Mouse (Mus musculus) R1 (cell line): ENCODE results near the gene Ppp3r1.
"Not testable (repeated sequence)": the region's sequence is repeated elsewhere in the genome, so short reads cannot be mapped to it uniquely, and the experiment has no call there.

Experiments
- DNase-seq: peaks from one replicate; pipeline ENCODE4 v3.0.0-alpha.2; 2018; ENCODE audit warnings: low read depth, low spot score

Gene Ppp3r1

DNA sequence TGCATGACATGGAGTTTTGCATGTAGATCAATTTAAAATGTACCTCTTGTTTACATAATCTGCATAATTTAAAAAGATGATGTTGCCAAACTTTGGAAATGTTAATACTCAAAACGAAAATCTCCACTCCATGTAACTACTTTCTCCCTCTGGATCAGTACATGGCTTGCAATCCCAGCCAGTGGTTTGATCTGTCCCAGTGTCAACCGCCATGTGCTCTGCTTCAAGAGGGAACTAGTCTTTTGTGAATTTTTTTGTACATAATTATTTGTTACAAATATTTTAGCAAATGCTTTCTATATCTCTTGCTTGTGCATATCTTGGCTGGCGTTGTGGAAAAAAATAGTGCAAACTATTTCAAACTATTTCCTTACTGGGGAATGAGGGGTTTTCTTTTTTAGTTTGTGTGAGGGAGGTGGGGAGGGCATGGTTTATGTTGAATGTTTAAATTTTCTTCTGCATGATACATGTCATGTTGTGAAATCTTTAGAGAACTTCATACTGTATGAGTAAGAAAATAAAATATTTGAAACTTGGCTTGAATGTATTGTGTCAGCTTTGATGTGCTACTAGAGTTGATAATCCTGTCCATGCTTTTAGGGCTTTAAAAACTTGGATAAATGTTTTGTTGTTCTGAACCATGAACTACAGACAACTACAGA, 40.9 kb downstream of the Ppp3r1 start:
- DNase-seq = no peak

DNA sequence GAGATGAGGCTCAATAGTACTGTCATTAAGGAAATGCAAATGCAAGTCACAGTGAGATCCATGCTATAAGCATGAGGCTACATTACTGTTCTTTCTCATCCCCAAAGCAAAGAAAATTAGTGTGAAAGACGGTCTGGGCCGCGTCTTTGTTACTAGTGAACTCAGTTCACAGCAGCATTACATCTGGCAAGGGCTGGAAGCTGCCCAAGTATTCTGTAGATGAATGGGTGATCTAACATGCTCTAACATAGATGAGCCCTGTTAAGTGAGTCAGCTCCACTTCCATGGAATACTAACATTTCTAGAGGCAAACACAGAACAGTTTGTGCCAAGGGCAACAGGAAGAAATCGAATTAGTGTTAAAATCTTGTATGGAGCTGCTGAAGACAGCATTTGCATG, 41.9 kb downstream of the Ppp3r1 start:
- DNase-seq = no peak

DNA sequence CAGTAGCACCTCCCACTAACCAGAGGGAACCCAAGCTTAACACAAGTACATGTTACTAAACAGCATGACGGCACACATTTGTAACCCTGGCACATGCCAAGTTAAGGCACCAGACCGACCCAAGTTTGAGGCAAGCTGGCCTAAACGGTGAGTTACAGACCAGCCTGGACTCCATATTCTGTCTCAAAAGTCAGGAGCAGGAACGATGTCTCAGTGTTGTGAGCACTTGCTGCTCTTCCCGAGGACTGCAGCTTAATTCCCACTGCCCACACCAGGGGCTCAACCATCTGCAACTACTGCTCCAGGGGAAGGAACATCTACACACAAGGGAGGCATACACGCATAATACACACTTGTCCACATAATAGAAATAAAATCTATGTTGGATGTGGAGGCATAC, 43.4 kb downstream of the Ppp3r1 start:
- no peak for DNase-seq

DNA sequence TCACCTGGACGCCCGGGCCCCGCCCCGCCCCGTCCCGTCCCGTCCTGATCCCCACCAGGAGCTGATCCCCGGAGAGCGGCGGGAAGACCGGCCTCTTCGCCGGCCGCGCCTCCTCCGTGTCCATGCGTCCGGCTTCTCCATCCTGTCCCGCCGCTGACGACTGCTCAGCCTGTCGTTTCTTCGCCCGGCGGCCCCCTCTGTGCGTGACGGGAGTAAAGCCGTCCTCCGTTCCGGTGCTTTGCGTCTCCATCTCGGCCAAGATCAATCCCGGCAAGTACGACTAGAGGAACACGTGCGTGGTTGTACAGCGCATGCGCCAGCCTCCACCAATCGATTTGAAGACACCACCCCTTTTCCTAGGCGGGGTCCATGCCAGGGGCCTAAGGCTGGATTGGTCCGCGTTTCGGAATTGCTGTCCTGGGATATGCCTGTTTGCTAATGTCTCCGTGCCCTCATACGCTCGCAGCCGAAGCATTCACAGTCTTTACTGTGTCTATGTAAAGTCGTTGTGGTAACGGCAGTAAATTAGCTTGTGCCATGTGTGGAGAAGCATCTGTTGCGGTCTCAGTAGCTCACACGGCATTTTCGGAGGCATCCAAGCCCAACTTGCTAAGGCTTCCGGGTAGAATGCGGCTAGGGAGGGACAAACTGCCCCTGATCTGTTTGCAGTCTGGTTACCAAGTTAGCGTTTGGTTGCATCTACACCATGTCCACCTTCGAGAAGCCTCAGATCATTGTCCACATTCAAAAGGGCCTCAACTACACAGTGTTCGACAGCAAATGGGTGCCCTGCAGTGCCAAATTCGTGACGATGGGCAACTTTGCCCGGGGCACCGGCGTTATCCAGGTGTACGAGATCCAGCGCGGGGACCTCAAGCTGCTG, 52.4 kb downstream of the Ppp3r1 start, which contains the start of gene Pno1:
Pno1 (minus strand) TSS at position 311 of the 883 bp plus-strand sequence.
- DNase-seq = peak; percentile 98

DNA sequence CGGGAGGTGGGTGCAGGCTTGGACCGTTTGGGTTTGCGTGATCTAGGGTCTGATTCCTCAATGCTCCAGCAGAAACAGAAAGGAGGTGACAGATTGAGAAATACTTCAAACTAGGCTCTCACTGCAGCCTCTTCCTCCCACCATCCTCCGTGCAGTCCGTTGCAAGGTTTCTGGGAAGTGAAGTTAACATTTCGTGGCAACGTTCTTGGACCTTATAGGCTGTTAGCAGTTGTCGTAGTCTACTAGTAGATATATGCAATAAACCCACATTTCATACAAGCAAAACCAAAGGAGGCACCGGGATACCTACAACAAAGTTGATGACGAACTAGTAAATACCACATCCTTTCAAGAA, 53.1 kb downstream of the Ppp3r1 start:
- no peak for DNase-seq

DNA sequence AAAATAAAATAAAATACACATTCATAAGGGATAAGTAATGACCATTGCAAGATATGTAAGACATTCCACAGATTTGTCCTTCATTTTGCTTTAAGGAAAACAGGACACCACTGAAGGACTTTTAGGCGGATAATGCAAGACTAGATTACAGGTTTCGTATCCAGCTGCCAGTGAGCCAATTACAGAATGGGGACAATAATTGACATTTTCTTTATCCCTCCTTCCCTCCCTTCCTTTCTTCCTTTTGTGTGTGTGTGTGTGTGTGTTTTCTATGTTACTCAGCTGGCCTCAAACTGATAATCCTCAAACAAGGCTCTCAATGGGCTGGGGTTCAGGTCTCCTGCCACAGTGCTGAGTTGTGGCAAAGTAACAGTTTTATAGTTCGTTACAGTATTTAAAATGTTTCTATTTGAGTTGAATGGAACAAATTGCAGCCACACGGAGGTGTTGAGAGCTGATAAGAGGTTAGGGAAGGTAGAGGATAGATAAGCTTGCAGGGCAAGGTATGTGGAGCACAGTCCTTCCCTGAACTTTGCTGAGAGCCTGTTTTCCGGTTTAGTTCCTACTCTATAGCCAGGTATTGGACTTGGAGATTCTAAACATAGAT, 53.9 kb downstream of the Ppp3r1 start:
- DNase-seq = no peak

DNA sequence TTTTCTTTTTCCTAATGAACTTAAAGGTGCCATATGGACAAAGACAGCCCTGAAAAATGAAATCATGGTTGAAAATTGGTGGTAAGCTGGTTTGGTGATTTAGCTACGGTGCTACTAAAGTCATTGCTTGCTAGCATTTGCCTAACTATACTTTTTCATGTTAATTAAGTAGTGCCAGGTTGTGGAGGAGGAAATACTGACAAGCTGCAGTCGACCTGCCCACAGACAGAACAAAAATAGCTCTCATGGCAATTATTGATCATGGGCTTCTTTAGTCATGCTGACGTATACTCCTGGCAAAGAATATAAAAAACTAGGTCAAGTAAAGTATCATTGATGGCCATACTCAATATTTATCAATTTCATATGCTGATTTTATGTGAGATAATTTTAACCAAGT, 56.4 kb downstream of the Ppp3r1 start:
- DNase-seq = no peak

DNA sequence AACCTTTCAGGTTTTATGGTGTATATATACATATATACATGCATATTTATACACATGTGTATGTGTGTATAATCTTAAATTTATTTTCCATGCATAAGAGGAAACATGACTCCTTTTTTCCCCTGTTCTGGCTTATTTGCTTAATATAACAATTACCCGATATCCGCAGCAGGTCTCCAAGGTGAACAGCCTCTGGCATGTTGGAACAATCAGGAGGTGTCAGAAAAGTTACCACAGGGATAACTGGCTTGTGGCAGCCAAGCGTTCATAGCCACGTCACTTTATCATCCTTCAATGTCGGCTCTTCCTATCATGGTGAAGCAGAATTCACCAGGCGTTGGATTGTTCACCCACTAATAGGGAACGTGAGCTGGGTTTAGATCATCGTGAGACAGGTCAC, 62.1 kb downstream of the Ppp3r1 start:
- DNase-seq = no peak

DNA sequence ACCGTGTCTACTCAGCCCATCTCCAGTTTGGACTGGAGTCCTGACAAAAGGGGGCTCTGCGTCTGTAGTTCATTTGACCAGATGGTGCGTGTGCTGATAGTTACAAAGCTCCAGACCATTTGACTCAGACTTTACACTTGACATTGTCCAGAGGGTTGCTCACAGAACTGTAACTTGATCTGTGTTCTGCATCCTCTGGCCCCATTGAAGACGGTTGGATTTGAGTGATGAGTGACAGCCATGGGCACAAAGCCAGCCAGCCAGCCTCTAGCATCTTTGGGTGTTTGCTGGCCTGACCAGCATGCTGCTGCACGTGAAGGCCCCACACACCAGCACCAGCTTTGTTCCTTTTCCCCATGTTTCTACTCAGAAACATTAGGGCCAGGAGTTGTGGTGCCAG, 73.7 kb downstream of the Ppp3r1 start:
- DNase-seq = no peak

DNA sequence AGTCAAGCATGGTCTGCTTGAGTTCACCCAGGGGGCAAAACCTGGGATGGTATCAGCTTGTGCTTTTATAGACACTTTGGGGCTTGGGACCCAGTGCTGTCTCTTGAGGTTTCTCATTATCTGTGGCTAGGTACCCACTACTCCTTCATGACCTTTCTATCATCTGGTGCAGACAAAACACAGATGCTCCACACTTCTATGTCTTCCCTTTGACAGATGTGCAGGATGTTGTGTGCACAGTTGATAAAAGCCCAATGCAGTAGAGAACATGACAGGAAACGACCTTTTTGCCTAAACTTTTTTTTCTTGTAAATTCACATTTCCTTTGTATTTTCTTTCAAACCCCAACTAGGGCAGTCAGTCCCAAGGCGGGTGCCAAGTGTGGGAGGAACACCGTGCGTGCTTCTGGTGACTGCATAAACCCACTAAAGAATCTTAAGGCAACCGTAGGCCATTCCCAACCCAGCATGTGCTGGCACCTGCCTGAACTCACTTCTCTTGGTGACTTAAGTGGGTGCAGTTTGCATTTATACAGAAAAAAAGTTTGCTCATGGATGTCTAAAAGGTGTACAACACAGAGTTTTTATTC, 77.5 kb downstream of the Ppp3r1 start:
- no peak for DNase-seq

DNA sequence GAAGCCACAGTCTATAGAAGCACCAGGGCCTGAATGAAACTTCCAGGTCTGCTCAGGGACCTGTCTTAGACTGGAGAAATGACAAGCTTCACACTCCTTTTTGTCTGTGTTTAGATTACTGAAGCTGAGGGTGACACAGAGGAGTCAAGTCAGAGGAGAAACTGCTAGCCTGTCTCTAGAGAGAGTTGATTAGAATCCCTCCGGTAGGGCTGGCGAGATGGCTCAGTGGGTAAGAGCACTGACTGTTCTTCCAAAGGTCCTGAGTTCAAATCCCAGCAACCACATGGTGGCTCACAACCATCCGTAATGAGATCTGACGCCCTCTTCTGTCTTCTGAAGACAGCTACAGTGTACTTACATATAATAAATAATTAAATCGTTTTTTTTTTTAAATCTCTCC, 79.5 kb downstream of the Ppp3r1 start:
- not testable (repeated sequence) for DNase-seq

DNA sequence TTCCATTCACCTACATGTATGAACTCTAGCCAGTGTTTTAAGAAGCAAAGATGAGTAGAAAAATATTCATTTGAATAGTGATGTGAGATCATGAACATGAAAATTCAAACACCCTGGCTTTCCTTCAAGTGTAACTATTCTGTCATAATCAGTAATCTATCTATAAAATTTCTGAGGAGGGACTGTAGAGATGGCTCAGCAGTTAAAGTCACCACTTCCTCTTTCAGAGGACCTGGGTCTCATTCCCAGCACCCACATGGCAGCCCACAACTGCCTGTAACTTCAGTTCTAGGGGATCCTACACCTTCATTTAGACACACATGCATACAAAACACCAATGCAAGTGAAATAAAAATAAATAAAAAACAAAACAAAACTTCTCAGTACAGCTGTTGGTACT, 89.7 kb downstream of the Ppp3r1 start:
- no peak for DNase-seq
